Mouse (Mus musculus): Measurements from ENCODE around the gene Trim31.
"Not testable (repeated sequence)": the region's sequence is repeated elsewhere in the genome, so short reads cannot be mapped to it uniquely, and the experiment has no call there.

Gene Trim31

DNA sequence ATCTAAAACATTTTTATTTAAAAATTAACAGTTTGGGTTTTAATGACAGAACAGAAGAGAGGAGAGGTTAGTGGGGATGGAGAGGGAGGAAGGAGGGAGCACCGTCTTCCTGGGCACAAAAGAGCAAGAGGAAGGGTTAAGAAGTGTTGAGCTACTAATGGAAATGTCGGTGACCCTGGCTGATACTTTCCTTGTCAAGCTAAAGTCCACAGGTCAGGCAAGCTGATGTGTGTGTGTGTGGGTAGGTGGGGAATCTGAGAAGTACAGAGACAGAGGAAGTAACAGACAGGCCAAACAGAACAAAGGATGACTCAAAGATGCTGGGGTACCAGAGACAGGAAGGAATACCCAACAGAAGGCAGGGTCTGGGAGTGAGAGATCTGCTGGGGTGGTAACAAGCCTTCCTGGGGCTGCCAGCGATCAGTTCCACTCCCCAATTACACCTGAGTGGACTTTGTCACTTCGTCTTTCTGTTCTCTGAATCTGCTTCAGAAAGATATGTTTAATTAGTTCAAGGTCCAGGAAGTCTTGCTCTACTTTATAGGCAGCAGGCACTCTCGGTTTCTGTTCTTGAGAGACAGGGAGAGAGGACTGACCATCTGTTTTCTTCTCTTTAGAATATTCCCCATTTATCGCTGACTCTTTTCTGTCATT lies at the start of gene Trim31:
TSS of gene Trim31 (plus strand) at position 567 of the 654 bp plus-strand sequence.
- DNase-seq (ENCODE audit: low spot score in 2 of 2): no peak

DNA sequence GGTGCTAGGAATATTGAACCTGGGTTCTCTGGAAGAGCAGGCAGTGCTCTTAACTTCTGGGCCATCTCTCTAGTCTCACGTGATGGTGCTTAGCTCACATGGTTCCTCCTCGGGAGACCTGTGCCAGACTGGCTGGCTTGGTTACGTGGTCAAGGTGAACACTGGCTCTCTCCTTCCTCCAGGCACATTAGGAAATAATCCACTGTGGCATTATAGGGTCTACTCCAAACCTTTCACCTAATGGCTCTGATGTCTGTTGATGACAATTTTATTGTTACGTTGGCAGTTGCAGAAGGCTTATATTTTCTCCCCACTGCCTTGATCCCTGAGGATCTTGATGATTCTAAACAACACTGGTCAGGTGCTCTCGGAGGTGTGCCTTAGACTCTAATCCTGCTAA lies 49.0 kb upstream of the Trim31 start:
- no peak for DNase-seq (ENCODE audit: low spot score in 2 of 2)

DNA sequence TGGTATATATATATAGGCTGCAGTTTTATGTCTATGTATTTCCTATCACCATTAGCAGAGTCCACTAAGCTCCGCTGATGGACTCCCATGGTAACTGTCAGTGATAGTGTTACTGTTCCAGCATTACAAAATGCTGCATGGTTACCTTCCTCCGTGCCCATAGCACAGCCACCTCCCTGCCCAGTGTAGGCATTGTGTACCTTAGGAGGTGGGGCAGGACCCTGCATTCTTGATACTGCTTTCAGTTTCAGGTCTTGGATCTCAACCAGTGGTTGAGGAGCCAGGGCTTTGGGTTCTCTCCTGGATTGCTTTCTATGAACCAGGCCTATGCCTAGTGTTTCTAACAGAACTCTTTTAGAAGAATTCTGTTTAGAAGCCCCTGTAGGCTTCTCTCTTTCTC lies 47.9 kb upstream of the Trim31 start:
- no peak for DNase-seq (ENCODE audit: low spot score in 2 of 2)

DNA sequence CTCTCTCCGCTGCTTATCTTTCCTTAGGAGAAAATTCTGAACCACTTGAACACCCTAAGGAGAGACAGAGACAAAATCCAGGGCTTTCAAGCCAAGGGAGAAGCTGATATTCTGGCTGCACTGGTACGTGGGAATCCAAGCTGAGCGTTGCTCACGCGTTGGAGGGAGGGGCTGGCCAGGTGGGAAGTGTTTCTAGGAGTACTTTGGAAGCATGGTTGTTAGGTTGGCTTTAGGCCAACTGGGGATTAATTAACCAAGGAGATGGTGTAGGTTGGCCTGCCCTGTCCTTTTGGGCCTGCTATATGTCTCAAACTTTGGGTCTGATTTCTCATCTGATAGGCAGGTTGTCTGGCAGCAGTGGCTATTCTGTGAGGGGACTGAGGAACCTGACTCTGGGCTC lies 46.7 kb upstream of the Trim31 start:
- DNase-seq (ENCODE audit: low spot score in 2 of 2): no peak

DNA sequence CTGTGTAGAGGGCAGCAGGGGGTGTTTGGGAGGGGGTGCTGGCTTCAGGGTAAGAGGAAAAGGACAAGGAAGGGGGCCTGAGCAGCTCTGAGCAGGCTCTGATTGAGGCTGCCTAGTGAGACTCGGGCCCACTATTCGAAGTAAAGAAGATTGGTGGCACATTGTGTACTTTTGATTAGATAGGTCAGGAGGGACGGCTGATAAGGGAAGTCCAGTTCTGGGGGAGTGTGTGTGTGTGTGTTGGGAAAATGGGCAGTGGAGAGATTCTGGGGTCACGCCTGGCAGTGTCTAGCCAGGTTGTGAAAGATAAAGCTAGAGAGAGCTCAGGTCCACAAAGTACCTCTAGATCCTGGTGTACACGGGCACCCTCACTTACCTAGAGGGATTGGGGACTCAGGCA lies 46.3 kb upstream of the Trim31 start:
- no peak for DNase-seq (ENCODE audit: low spot score in 2 of 2)

DNA sequence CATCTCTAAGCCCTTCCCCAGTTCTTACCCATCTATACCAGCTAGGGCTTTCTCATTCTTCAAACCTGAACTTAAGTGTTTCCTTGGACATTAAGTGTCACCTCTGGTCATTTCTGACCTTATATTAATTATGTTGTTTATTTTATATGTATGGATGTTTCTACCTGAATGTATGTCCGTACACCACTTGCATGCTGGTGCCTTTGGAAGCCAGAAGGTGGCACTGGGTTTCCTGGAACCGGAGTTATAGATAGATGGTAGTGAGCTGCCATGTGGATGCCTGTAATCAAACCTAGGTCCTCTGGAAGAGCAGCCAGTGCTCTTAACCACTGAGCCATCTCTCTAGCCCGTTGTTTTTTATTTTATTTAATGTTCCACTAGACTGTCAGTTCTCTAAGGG lies 42.4 kb upstream of the Trim31 start:
- no peak for DNase-seq (ENCODE audit: low spot score in 2 of 2)

DNA sequence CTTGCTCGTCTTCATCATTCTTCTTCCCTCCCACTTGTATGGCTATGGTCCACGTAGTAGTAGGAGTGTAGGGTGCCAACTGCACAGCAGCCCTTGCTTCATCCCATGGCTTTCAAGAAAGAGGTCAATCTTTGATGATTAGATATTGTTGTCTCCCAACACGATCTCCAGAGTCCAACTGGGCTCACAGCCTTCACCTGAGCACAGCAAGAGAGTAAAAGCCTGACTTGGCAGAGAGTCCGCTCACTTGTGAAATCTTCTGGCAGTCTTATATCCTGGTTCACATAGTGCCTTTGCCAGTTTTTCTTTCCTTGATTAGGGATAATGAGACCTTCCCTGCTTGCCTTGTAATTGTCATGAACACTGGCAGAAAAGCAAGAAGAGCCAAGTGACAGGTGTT lies 41.7 kb upstream of the Trim31 start:
- DNase-seq (ENCODE audit: low spot score in 2 of 2): no peak

DNA sequence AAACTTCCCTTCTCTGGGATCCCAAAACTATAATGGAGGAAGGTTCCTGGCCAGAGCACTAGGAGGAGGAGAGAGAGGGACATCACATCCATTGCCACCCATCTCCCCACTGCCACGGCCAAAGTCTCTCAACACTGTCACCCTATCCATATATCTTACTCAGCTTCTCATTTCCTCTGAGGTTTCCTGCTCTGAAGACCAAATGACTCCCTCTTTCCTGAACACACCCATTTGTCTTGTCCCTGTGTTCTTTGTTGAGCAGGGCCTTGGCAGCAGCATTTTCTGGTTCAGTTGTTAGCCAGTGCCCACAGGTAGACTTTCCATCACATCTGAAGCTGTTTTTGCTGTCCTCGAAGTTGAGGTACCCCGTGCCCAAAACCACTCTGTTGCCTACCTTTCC lies 39.7 kb upstream of the Trim31 start:
- DNase-seq (ENCODE audit: low spot score in 2 of 2): no peak

DNA sequence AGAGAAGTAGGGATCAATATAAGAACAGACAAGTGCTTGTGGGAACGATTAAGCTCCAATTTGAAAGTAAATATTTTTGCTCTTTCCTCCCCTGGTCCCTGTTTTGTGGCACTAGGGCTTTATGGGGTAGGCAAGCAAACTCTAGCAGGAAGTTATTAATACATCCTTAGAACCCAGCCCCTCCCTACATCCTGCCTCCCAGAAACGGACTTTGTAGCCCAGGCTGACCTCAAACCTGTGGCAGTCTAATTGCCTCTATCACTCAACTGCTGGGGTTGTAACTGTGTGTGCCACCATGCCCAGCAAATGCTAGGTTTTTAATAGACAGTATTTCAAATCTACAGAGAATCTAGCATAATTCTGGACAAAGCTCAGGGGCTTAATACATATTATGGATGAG lies 36.2 kb upstream of the Trim31 start:
- no peak for DNase-seq (ENCODE audit: low spot score in 2 of 2)

DNA sequence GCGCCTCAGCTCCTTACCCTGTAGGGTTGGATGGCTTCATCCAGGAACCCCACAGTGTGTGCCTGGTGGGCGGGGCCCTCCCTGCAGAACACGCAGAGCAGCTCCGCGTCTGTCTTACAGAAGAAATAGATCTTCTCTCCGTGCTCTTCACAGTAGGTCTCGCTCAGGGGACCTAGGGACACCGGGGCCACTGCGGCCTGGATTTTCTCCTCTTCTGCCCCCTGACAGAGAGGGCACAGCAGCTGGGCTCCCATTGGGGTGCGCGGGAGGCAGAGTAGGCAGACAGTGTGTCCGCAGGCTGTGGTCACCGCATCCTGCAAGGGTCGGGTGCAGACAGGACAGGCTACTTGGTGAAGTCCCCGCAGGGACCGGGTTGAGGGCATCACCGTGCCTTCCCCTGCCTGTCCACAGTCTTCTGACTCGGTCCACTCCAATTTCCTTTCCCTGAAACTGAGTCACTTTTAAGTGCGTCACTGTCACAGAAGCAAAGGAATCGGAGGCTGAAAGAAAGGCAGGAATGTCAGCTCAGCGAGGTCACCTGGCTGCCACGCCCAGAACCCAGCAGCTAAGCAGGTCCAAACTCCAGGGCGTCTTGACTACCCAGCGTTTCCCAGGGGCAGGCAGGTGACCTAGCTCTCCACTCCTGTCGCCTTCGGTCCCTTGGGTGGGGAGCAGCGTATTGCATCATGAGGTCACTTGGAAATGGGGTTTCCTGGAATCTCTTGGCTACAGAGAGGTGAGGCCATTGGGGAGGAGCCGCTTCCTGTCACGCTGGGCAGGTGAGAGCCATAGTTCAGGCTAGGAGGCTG lies 31.0 kb upstream of the Trim31 start, which contains the start of gene Trim15:
TSS of gene Trim15 (minus strand) at position 492 of the 809 bp plus-strand sequence.
- no peak for DNase-seq (ENCODE audit: low spot score in 2 of 2)

DNA sequence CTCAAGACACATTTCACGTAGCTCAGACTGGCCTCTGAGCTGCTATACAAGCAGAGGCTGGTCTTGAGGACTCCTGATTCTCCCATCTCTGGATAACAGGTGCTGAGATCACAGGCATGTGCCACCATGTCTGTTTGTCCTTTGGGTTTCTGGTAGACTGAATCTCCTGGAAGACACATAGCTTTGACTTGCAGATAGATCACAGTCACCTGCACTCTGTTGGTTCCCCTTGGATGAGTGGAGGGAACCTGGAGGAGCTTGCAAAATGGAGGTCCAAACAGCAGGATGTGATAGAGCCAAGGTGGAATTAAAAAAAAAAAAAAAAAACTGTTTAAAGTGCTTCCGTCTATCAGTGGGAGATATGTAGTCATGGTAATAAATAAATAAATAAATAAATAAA lies 29.1 kb upstream of the Trim31 start:
- DNase-seq (ENCODE audit: low spot score in 2 of 2): no peak

DNA sequence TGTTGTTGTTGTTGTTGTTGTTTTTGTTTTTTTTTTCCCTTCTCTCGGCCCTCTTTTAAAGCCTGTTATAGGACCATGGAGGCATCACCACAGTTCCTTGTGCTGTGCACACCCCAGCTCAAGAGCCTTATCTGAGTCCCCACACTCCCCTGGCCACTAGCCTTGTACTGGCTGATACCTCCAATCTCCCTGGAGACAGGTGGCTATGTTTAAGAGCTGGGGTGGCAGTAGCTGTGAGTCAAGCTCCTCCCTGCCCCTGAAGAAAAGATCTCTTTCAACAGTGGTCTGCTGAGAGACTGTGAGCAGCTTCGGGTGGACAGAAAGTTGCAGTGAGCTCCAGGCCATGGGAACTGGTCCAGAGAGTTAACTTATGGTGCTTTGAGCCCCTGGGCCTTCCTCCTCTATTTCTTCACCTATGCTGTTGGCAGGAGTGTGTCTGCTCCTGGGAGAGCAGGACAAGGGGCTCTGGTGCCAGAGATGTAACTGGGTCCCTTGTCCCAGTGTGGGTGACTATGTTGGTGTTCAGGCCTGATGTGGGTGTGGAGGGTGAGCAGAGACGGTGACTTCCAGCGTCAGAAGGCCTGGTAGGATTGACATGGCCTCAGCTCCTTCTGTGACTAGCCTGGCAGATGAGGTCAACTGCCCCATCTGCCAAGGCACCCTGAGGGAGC lies 28.5 kb upstream of the Trim31 start, which contains the start of gene Trim10:
TSS of gene Trim10 (plus strand) at position 291 of the 671 bp plus-strand sequence.
- DNase-seq (ENCODE audit: low spot score in 2 of 2): no peak

DNA sequence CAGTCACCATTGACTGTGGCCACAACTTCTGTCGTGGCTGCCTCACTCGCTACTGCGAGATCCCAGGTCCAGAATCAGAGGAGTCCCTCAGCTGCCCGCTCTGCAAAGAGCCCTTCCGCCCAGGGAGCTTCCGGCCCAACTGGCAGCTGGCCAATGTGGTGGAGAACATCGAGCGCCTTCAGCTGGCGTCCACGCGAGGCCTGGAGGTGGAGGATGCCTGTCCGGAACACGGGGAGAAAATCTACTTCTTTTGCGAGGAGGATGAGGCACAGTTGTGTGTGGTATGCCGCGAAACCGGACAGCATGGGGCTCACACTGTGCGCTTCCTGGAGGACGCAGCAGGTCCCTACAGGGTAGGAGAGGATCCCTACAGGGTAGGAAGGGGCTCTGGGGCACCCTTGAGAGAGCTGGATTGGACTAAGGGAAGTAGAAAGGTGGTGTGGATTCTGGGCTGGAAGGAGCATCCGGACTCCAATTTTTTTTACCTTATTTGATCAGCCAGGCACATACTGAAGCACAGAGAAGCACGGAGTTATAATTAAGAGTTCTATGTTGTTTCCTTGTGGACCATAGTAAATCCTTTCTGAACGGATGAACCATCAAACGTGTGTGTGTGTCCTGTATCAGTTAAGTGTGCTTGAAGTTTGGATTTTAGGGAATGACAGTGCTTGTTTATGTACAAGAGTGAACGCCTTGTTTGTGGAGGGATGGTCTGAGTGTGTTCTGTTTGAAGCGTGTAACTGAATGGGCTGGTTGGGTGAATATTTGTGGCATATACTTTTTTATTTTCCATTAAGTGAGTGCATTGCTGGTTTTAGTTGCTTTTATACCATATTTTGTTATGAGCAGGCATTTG lies 27.7 kb upstream of the Trim31 start:
- DNase-seq (ENCODE audit: low spot score in 2 of 2): no peak

DNA sequence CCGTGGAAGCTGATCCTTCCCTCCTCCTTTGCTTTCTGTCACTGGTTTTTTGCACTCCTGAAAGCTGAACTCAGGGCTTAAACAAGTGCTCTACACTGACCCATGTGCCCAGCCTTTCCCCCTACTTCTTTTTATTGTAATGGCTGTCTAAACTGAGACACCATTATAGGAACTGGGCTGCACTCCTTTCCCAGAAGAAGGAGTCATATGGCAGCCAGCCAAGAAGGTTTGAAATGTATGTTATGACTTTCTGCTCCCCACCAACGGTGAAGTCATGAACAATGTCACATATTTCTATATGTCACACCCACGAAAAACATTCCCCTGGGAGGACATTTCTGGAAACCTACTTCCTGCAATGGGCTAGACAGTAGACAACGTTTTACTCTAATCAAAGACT lies 23.3 kb upstream of the Trim31 start:
- no peak for DNase-seq (ENCODE audit: low spot score in 2 of 2)

DNA sequence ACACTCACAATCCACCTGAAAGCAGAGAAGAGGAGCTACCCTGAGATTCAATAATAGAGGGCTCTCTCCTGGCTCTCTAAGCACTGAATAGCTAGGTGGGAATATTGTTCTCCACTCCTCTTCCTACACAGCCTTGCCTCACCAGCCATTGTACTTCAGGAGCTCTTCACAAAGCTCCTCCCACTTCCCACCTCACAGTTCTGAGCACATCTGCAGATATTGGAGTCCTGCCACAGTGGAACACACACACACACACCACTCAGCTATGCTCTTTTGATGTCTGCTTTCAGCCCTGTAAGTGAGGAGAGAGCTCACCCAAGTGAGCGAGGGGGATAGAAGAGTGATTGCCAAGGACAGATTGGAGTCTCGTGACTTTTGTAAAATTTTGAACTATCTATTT lies 14.6 kb upstream of the Trim31 start:
- no peak for DNase-seq (ENCODE audit: low spot score in 2 of 2)

DNA sequence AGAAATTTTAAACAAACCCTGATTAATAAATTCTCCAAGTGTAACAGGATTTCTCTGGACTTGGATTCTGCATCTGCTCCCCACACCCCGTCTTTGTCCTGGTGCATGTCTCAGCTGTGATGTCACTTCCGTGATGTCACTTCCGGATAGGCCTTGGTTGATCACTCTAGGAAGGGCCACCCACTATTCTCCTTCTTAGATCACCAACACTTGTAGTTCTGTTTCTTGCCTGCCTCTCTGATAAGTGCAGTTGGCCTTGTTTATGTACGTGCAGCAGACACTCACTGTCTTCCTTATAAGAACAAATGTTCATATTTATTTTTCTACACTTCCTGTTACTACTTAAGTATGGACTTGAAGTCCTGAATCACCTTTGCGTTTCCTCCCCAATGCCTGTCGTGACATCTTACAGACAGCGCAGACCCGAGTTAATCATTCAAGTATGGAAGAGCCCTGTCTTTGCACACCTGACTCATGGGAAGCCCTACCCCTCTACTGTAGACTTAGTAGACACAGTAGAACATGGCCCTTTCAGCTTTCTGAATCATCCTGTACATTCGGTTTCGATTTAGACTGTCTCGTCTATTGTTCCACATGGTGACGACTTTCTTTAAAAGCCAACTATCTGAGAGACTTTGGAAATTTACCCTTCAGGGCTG lies 12.7 kb upstream of the Trim31 start:
- DNase-seq (ENCODE audit: low spot score in 2 of 2): no peak

DNA sequence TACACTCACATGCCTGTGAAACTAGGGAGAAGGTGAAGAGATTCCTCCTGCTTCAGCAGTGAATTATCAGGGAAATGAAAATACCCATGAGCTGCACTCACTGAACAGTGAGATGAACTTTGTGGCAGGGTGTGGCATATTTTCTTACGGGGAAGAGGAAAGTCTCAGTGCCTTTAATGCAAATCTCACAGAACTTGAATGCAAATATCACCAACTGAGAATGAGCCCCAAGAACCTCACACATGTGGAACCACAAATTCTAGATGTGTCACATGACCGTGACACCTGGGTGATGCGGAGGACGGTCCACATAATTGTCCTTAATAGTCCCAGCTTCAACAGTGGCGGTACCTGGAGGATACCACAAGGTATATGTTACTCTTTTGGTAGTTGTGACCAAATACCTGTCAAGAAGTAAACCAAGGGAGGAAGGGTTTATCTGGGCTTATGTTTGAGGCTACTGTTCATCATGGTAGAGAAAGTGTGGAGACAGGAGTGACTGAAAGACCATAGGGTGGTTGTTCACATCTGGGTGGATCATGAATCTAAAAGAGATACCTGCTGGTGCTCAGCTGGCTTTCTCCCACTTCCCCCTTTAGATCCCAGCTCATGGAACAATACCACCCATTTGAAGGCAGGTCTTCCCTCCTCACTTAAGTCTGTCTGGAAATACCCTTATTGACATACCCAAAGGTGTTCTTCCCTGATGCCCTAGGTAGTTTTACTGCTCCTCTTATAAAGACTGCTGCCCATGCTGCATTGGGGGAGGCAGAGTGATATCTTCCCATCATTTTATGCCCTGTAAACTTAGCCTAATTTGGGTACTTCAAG lies 7.6 kb upstream of the Trim31 start, which contains the start of gene Trim40:
TSS of gene Trim40 (minus strand) at position 51 of the 831 bp plus-strand sequence.
- DNase-seq (ENCODE audit: low spot score in 2 of 2): no peak

DNA sequence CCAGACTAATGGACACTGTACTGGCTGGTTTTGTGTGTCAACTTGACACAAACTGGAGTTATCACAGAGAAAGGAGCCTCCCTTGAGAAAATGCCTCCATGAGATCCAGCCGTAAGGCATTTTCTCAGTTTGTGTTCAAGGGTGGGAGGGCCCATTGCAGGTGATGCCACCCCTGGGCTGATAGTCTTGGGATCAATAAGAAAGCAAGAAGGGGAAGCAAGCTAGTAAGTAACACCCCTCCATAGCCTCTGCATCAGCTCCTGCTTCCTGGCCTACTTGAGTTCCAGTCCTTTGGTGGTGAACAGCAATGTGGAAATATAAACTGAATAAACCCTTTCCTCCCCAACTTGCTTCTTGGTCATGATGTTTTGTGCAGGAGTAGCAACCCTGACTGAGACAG lies 6.4 kb upstream of the Trim31 start:
- DNase-seq (ENCODE audit: low spot score in 2 of 2): not testable (repeated sequence)

DNA sequence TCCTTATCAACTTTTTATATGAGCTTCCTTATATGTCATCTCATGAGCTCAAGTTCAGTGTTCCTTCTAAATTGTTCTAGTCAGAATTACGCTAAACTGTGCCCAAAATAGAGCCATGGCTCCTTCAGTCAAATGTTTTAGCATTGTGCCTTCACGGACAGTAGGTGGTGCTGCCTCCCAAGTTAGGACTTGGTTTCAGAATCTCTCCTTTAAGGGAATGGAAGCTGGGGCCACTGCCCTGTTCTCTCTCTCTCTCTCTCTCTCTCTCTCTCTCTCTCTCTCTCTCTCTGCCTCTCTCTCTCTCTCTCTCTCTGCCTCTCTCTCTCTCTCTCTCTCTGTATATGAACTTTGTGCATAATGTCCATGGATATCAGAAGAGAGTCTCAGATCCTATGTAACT lies 5.6 kb upstream of the Trim31 start:
- peak in 1 of 2 experiments; percentile 14 for DNase-seq (ENCODE audit: low spot score in 2 of 2)

DNA sequence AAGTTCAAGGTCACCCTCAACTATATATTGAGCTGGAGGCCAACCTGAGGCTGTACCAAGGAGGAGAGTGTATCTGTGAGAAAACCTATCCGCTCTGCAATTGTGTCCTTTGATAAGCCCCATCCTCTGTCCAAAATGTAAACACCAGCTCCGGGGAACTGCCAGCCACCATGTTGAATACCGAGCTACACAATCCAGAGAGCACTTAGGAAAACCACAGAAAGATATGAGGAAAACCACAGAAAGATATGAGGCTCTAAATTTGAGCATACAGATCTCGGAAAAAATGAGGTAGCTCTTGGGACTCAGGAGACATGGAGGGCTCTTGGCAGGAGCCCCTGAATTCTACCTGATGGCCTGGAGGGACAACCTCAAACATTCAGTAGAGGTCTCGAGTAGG lies 4.5 kb upstream of the Trim31 start:
- no peak for DNase-seq (ENCODE audit: low spot score in 2 of 2)
